In genomic region chr16:10769661-10770060, GRCm38 (mm10) we compare ENCODE assay signal across 14 mouse cellular contexts. TPM values are rescaled to one million over a fixed set of nuclear protein-coding genes. Genes with fewer than 3 reads are reported as not detected.
DNase-seq lines count a peak whose midpoint lies in the region; ATAC-seq and TF ChIP-seq lines count a peak whose summit lies in the region.
"Had no signal": no experiment of that assay in that cellular context is flagged by ENCODE, and none has a peak within 500 bp of the region (broad histone marks: within the 10 kb centered on the region; RNA-seq: fewer than 3 reads in every experiment).

No protein-coding gene starts in this region.

- no peaks in the 10 kb centered on the region for H3K27me3 ChIP-seq in spleen, adult 2 months (ENCODE audit: control insufficient read depth, insufficient read depth, low read length)
- H3K27me3 ChIP-seq in forebrain, embryonic 15.5 days = no peaks in the 10 kb centered on the region

- H3K9me3 ChIP-seq in forebrain, embryonic 15.5 days = no peaks in the 10 kb centered on the region
- H3K9me3 ChIP-seq: forebrain, embryonic 10.5 days; heart, embryonic 12.5 days had no signal

- no peak overlapping the region for H3K9ac ChIP-seq in forebrain, embryonic 15.5 days (replicated peaks)
- H3K9ac ChIP-seq: heart, embryonic 12.5 days; lung, embryonic 14.5 days had no signal

- 4% methylated on average over 2 of the region's 2 CpGs for WGBS in spleen, adult 2 months
- whole genome bisulfite sequencing in forebrain, embryonic 15.5 days = 53% methylated on average over 2 of the region's 2 CpGs

- no peaks in the 10 kb centered on the region for H3K36me3 ChIP-seq in spleen, adult 2 months (ENCODE audit: control insufficient read depth, insufficient read depth, low read length)
- no peaks in the 10 kb centered on the region for H3K36me3 ChIP-seq in forebrain, embryonic 15.5 days
- H3K36me3 ChIP-seq: forebrain, embryonic 10.5 days; heart, embryonic 12.5 days had no signal

- peak overlapping the region; percentile 60 for H3K27ac ChIP-seq in spleen, adult 2 months (ENCODE audit: insufficient read depth, low read length)
- H3K27ac ChIP-seq in forebrain, embryonic 15.5 days (replicated peaks) = no peak overlapping the region
- H3K27ac ChIP-seq: forebrain, embryonic 10.5 days had no signal

- no peak for TF ChIP-seq CTCF in spleen, adult 2 months (IDR thresholded peaks at IDR 0.05; ENCODE audit: extremely low read depth, insufficient read depth, insufficient read length, insufficient replicate concordance)

- peak; percentile 70 to 76 for ATAC-seq in hematopoietic stem cell, adult 5-6 weeks (replicated peaks in 1 of 2; ENCODE audit: insufficient read depth in 1 of 2, low FRiP score in 2 of 2, low TSS enrichment in 1 of 2, low read depth in 1 of 2, poor library complexity in 2 of 2, severe bottlenecking in 2 of 2)
- no peak for ATAC-seq in forebrain, embryonic 15.5 days (replicated peaks)

- no peak overlapping the region for H3K4me2 ChIP-seq in forebrain, embryonic 15.5 days (replicated peaks)
- H3K4me2 ChIP-seq: heart, embryonic 12.5 days; lung, embryonic 14.5 days had no signal

- peaks cover 44% of the 10 kb centered on the region for H3K4me1 ChIP-seq in spleen, adult 2 months (ENCODE audit: control insufficient read depth, insufficient read depth, insufficient read length)
- H3K4me1 ChIP-seq in forebrain, embryonic 15.5 days = no peaks in the 10 kb centered on the region

- peak; percentile 29 to 48 for DNase-seq in frontal cortex, adult 2 months (ENCODE audit: extremely low spot score in 1 of 2, low spot score in 1 of 2)
- no peak for DNase-seq in frontal cortex, postnatal 10 days (ENCODE audit: low spot score in 2 of 2)
- DNase-seq in CD4-positive helper T cell, adult 2 months (ENCODE audit: low read depth, low spot score) = peak; percentile 83
- peak; percentile 41 to 66 for DNase-seq in spleen, adult 2 months (ENCODE audit: low read depth in 1 of 2, low spot score in 2 of 2)
- DNase-seq in lung, postnatal 25 days (ENCODE audit: low spot score) = no peak
- no peak for DNase-seq in cerebellum, adult 18-20 months
- DNase-seq: kidney, adult 11 months; lung, embryonic 14.5 days had no signal

- TF ChIP-seq POLR2A in spleen, adult 2 months (IDR thresholded peaks at IDR 0.05; ENCODE audit: low read depth, low read length) = no peak

- H3K4me3 ChIP-seq in spleen, adult 2 months (ENCODE audit: extremely low read depth, insufficient read depth, insufficient read length) = no peak overlapping the region
- no peak overlapping the region for H3K4me3 ChIP-seq in forebrain, embryonic 15.5 days
- H3K4me3 ChIP-seq: forebrain, embryonic 10.5 days; heart, embryonic 12.5 days had no signal

RNA-seq across cellular contexts. Expression of gene Socs1, which starts 15.7 kb away (rescaled TPM):
- 0.88 and 1.2 TPM in 2 replicates for polyA plus RNA-seq in frontal cortex, adult 2 months (2012; rRNA removed)
- 2.6 and 2.7 TPM in 2 replicates for total RNA-seq in hematopoietic stem cell, adult 5-6 weeks (2017)
- 14.0 and 29.0 TPM in 2 replicates for polyA plus RNA-seq in spleen, adult 2 months (2012; rRNA removed)
- 1.7 and 2.1 TPM in 2 replicates for polyA plus RNA-seq in forebrain, embryonic 15.5 days (2015; fragmentation: Nextera tagmentation; extraction: Ambion mirVana)

RNA-seq across cellular contexts. Expression of gene Tnp2, which starts 18.8 kb away (rescaled TPM):
- not detected in 2 replicates for polyA plus RNA-seq in frontal cortex, adult 2 months (2012; rRNA removed)
- total RNA-seq in hematopoietic stem cell, adult 5-6 weeks (2017) = not detected in 2 replicates
- polyA plus RNA-seq in spleen, adult 2 months (2012; rRNA removed) = 0.35 TPM in 1 of 2 replicates, not detected in the other
- not detected in 2 replicates for polyA plus RNA-seq in forebrain, embryonic 15.5 days (2015; fragmentation: Nextera tagmentation; extraction: Ambion mirVana)
- total RNA-seq: left cerebral cortex, adult 8-10 months had no signal
- polyA plus RNA-seq: forebrain, embryonic 10.5 days; heart, embryonic 12.5 days; lung, embryonic 14.5 days; neural tube, embryonic 11.5 days had no signal

RNA-seq across cellular contexts. Expression of gene Prm3, which starts 21.1 kb away (rescaled TPM):
- polyA plus RNA-seq in frontal cortex, adult 2 months (2012; rRNA removed) = not detected in 2 replicates
- total RNA-seq in hematopoietic stem cell, adult 5-6 weeks (2017) = not detected in 2 replicates
- not detected in 2 replicates for polyA plus RNA-seq in spleen, adult 2 months (2012; rRNA removed)
- polyA plus RNA-seq in forebrain, embryonic 15.5 days (2015; fragmentation: Nextera tagmentation; extraction: Ambion mirVana) = not detected in 2 replicates
- total RNA-seq: left cerebral cortex, adult 8-10 months had no signal
- polyA plus RNA-seq: forebrain, embryonic 10.5 days; heart, embryonic 12.5 days; lung, embryonic 14.5 days; neural tube, embryonic 11.5 days had no signal

RNA-seq across cellular contexts. Expression of gene Prm2, which starts 26.3 kb away (rescaled TPM):
- not detected in 2 replicates for polyA plus RNA-seq in frontal cortex, adult 2 months (2012; rRNA removed)
- total RNA-seq in hematopoietic stem cell, adult 5-6 weeks (2017) = not detected in 2 replicates
- polyA plus RNA-seq in spleen, adult 2 months (2012; rRNA removed) = not detected in 2 replicates
- not detected in 2 replicates for polyA plus RNA-seq in forebrain, embryonic 15.5 days (2015; fragmentation: Nextera tagmentation; extraction: Ambion mirVana)
- total RNA-seq: left cerebral cortex, adult 8-10 months had no signal
- polyA plus RNA-seq: forebrain, embryonic 10.5 days; heart, embryonic 12.5 days; lung, embryonic 14.5 days; neural tube, embryonic 11.5 days had no signal

RNA-seq across cellular contexts. Expression of gene Prm1, which starts 36.0 kb away (rescaled TPM):
- polyA plus RNA-seq in frontal cortex, adult 2 months (2012; rRNA removed) = not detected in 2 replicates
- not detected in 2 replicates for total RNA-seq in hematopoietic stem cell, adult 5-6 weeks (2017)
- polyA plus RNA-seq in spleen, adult 2 months (2012; rRNA removed) = 0.47 TPM in 1 of 2 replicates, not detected in the other
- polyA plus RNA-seq in forebrain, embryonic 15.5 days (2015; fragmentation: Nextera tagmentation; extraction: Ambion mirVana) = not detected in 2 replicates
- total RNA-seq: left cerebral cortex, adult 8-10 months had no signal
- polyA plus RNA-seq: forebrain, embryonic 10.5 days; heart, embryonic 12.5 days; lung, embryonic 14.5 days; neural tube, embryonic 11.5 days had no signal

Comparison
In these comparisons a context has a peak if more than half of its experiments do, and no peak if none do; other contexts are left out.
1. DNase-seq: peak in frontal cortex, adult 2 months (2 of 2), CD4-positive helper T cell, adult 2 months (single experiment) and spleen, adult 2 months (2 of 2); none in frontal cortex, postnatal 10 days (0 of 2), lung, postnatal 25 days (single experiment) and cerebellum, adult 18-20 months (0 of 2).